Mouse (Mus musculus) testis, adult 2 months (tissue): Measurements from ENCODE around the gene Mon2.

Experiments
- CTCF ChIP-seq: fragments of 200-500 bp; IDR thresholded peaks from 2 replicates; pipeline ENCODE4 v1.5.1; 2012; ENCODE audit warnings: low read depth, mild to moderate bottlenecking, inconsistent platforms, low read length, moderate library complexity; ENCODE audit not compliant: control insufficient read depth, insufficient read depth, insufficient replicate concordance
- POLR2A ChIP-seq: fragments of 200-500 bp; IDR thresholded peaks from 2 replicates; pipeline ENCODE4 v1.6.1; 2012; ENCODE audit warnings: low read depth, mild to moderate bottlenecking, inconsistent platforms, low read length, moderate library complexity; ENCODE audit not compliant: control insufficient read depth

GRCm38 (mm10) chr10:122953576-122953975 lies 122.7 kb downstream of the Mon2 start:
- TF ChIP-seq POLR2A: no peak
- TF ChIP-seq CTCF: no peak
